Mouse (Mus musculus) layer of hippocampus, postnatal 25 days (tissue): ENCODE data around the gene Haus3. TPM values are rescaled to one million over a fixed set of nuclear protein-coding genes. Genes with fewer than 3 reads are reported as not detected.
A peak's percentile ranks its signal among the peaks of the same experiment; 100 is the strongest.

ENCODE experiments used
- DNase-seq, 2 experiments: peaks; one replicate each; pipeline ENCODE4 v3.0.0; 2022; ENCODE audit warnings: mixed read lengths in 2 of 2, low spot score in 1 of 2; ENCODE audit errors: extremely low spot score in 1 of 2
- total RNA-seq, 2 experiments: library from RNA; stranded (reverse); gene quantifications; 2 replicates each; pipeline ENCODE4 v1.2.3; 2021

The Haus3 gene
- total RNA-seq = 1 to 10 TPM; 5.6 to 5.7 TPM

DNA sequence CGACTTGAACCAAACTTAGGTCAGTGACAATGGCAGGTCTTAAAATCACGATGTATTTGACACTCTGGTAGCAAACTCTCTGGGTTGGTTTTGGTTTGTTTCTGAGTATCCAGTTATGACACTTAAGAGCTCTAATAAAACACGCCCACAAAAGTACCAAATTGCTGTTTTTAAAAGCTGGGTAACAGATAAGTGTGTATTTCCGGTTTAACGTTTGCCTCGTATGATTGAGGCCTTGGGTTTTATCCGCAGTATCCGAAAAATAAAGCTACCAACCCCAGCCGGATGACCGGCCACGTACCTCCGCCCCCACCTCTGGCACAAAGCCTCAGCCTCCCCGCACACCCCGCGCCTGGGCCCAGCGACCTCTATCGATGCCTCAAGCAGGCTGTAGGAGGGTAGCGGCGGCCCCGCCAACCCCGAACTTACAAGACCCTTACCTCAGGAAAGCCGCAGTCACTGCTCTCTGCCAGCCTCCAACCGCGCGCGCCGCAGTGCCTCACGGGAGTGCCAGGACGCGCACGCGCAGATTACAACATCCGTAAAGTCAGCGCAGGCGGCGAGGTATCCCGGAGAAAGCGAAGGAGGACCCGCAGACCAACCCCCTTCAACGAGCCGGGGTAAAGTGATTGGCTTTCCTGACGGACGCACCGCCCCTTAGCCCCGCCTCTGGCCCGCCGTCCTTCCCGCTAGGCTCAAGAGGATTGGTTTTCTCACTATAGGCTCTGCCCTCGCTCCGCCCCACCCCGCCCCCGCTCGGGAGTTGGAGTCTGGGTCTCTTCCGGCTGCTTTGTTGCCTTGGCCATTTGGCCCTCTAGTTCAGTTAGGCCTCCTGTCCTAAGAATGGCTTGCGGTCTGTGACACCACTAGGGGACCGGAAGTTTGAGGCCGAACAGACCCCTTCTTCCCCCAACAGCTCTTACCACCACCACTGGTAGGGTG lies at the start of gene Haus3, which contains the start of gene Poln:
Gene Haus3 (minus strand): TSS at position 578 of the 942 bp plus-strand sequence.
Gene Poln (minus strand): TSS at position 499 of the 942 bp plus-strand sequence.
- peak; percentile 88 to 93 for DNase-seq

DNA sequence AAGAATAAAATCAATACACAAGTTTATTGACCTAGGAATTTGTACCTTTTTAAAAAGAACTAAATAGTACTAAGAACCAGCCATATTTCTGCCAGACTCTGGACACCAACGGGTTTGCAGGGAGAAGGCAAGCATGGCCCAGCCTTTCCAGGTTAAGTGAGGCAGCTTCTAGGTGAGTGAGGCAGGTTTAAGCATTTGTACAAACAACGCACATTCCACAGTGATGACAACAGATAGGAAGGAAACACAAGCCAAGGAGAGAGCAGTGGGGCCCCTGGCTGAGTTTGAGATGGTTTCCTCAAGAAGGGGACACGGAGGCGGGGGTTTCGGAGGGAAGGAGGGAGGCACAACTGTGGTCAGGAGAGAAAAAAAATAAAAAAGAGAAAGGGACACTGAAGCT lies 49.3 kb upstream of the Haus3 start:
- DNase-seq = no peak

DNA sequence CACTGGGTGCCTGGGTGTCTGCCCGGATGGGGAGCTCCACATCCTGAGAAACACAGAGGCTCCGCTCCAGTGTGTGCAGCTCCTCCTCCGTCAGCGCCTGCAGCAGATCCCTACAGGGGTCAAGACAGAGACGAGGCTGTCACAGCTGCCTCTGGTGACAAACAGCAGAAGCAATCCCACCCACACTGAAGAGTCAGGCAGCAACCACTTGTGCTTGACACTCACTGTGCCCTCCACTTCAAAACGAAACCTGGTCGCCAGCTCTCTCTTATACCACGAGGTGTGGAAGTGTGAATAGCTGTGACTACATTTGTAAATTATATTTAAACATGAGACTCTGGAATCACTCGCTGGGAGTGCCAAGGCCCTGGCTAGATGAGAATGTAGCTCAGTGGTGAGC lies 48.4 kb upstream of the Haus3 start:
- no peak for DNase-seq

DNA sequence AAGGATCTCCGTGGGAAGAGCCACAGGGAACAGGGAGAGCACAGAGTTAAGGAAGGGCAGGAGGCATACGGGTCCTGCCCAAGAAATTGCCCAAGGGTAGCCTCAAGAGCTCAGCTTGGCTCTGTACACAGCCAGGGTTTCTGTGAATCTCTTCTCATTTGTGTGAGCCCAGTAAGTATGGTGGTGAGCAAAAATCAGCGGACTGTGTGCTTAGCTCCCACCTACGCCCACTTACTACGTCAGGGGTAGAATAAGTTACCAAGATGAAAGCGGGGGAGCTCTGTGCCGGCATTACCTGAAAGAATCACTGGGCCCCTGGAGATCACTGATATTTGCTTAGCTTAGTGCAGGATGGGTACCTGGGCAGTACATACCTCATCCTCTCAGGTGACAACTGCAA lies 46.7 kb upstream of the Haus3 start:
- no peak for DNase-seq

DNA sequence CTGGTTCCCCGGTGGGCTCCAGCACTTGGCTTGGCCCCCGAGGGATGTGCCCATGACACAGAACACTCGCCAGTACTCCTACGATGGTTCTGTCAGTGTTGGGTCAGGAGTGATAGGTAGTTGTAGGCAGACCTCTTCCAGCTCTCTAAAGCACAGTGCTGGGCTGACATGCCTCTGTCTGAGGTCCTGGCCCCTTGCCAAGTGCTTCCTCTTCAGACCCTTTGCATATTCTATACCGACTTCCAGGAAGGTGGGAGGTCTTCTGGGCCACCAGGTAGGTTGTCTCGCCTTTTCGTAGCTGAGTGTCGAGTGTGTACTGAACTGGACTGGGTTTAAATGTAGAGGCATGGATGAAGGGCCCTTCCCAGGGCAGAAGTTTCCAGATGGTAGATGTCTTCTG lies 44.3 kb upstream of the Haus3 start:
- no peak for DNase-seq

DNA sequence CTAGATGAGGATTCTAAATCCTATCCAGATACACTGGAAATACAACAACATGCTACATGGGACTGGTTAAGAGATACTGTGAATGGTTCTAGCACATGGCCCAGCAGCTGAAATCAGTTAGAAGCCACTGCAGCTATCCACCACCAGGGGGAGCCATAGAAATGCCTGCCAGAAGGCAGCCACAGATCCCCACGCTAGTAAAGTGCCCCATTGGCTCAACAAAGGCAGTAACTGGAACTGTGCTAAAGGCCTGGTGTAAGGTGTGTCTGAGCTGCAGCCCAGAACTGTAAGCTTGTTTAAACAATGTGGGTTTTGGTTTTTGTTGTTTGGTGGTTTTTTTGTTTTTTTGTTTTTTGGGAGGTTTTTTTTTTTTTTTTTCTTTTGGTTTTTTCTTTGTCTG lies 41.0 kb upstream of the Haus3 start:
- peak; percentile 47 to 76 for DNase-seq

DNA sequence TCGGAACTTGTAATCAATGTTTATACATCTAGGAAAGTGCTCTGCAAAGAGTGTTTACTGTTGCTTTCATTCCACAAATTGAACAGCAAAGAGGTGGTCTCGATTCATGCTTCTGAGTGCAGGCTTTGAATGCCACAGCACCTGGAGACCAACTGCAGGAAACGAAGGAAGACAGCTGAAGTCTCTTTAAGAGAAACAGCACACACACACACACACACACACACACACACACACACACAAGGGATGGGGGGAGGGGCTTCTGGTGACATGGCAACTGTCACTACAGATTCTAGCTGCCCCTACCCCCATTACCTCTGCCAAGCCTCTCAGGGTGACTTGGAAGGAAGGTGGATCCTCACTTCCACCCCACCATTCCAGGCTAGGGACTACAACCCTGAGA lies 38.2 kb upstream of the Haus3 start:
- DNase-seq = no peak

DNA sequence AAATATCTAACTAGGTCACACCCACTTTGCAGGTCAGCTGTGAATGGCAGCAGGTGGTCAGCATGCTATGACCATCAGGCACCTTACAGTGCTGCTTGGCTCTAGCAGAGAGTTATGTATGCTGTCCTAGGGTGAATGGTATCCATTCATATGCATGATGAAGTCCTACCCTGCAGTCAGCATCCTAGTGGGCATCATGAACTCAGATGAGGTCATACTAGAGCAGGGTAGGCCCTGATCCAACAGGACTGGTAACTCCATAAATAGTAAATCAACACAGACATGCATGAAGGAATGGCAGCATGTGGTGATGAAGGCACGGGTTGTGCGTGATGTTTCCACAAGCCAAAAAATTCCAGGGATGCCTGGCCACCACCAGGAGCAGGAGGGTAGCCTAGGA lies 36.5 kb upstream of the Haus3 start:
- DNase-seq = no peak

DNA sequence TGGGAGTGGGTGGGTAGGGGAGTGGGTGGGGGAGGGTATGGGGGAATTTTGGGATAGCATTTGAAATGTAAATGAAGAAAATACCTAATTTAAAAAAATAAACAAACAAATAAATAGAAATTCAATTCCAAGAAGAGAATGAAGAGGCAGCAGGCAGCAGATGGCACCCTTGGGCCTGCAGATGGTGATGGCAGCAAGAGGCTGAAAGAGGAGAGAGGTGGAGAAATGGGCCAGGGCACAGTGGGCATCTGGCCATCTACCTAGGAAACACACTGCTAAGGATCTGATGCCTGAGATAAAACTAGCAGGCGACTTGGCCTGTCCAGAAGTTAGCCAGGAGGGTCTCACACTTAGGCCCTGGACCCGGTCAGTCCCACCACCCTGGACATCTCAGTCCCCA lies 35.6 kb upstream of the Haus3 start:
- no peak for DNase-seq

DNA sequence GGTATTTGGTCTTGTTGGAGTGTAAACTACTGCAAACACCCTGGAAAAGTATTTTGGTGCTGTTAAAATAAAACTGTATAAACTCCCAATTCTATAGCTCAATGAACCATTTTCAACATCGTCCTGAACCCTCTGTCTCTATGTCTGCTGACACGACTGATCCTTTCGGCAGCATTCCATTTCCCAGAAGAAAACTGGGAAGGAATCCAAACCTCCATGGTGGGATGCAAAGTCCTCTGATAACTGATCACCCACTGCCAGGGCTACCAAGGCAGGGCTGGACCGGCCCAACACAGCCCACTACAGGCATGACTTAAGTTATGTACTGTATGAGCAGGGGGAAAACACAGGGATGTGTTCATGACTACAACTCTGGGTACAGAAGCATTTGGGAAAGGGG lies 32.7 kb upstream of the Haus3 start:
- DNase-seq = no peak

DNA sequence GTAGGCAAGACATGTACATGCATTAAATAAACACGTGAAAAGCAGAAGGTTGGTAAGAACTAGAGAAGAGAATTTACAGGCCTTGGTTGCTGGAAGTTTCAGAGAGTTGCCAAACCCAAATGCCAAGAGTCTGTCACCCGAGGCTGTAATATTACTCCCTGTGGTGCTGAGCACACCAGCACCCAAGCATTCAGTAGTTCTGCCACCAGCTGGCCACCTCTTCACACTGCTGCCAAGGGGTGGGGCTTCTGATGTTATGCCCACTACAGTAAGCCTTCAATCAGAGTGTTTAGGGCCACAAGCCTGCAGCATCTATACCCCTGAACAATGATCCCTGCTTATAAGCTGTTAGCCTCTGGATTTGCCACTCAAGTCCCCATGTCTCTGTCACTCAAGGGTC lies 32.1 kb upstream of the Haus3 start:
- no peak for DNase-seq

DNA sequence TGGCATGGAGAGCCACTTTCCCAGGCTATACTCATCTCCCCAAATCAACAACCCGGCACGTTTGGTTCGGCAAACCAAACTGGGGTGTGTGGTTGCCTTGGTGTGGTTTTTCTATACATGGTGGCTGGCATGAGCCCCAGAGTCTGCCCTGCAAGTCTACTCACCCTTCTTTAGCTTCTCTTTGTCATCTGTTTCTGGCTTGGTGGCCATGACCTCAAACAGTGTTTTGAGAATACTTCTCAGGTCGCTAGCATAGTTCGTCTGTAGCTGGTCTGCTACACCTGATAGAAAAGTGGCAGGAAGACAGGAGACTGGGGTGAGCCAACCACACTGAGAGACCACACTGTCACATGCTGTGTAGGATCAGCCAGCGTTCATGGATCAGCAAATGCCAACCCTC lies 29.3 kb upstream of the Haus3 start:
- DNase-seq = no peak

DNA sequence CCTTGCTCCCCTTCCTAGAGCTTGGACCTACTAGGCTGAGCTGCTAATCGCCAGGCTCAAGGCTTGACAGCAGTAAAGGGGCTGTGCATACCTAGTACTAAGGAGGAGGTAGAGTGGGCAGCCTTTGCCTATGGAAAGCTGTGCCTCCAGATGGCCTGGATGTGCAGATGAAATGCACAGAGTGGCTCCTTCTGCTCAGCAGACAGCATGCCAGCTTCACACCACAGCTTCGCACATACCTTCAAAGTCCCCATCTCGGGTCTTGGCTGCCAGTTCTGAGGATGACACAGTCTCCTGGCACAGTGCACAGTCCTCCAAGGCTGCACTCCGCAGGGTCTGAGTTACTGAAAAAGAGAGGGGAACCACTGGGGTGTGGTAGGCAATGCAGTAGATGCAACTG lies 27.9 kb upstream of the Haus3 start:
- peak in 1 of 2 experiments; percentile 48 for DNase-seq

DNA sequence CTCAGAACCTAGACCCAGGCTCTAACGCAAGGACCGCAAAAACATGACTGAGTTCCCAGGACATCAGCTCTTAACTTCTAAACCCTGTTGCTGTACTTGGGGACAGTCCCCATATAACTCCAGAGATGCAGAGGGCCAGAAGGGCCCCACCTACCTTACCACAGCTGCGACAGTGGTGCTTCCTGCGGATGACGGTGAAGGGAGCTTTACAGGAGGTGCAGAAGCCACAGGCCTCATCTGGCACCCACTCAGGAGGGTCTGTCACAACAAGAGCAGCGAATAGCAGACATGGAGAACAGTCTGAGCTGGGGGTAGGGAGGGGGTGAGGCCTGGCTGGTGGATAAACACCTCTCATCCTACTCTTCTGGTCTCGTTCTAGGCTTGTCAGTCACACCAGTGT lies 27.1 kb upstream of the Haus3 start:
- DNase-seq = no peak

DNA sequence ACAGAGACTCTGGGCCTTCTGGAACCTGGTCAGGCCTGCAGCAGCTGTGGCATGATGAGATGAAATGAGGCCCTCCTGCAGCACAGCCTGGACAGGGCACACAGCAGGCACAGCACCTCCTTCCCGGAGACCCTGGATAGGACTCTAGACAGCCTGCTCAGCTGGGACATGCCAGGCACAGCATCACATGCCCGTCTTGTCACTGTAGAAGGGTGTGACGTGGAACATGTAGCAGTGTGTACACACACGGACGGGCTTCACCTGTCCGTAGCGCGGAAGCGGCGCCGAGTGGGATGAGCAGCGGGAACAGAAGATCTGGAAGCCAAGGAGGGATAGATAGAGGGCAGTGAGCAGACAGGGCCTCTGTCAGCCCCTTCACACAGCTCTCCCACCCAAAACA lies 26.5 kb upstream of the Haus3 start:
- DNase-seq = no peak

DNA sequence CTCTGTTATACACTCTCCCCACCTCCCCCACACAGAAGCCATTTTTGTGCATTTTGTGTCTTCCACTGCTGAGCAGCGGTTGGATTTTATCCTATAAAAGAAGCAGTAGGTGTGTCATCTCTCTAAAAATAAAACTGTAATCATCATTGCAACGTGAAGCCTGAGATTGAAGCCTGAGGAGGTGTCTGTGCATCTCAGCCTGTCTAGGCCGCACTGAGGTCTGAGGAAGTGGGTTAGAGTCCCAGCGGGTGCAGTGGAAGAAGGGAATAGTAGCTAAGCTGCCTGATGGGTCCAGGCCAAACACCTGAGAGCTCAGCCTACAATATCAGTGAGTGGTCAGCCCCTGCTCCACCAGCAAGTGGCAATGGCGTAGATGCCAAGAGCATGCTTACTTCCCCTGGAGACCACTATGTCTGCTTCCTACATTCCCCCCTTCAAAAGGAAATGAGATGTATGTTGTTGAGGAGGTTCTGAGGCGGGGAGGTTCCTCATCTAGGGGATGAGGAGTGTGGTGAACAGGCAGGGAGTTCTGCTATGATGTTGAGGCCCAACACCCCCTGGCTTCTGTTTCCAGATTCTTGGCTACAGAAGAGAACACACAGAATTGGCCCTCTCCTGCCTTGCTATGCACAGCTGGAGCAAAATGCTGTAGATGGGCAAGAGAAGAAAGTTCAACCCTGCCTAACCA lies 25.8 kb upstream of the Haus3 start:
- no peak for DNase-seq

DNA sequence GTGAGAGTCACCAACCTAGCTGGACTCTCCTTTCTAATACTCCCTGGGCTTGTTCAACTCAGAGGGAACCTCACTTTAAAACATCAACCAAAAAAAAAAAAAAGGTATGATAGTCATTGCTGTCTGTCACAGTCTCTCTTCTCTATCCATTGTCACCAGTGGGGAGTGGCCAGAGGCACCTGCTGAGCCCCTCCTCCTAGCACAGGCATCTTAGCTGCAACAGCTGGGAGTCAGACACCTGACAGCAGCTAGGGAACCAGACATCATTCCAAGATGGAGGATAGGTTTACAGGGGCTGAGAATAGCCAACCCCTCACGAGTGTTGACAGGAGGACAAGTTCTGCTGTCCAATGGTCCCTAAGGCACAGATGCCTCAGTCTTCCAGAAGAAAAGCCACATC lies 25.1 kb upstream of the Haus3 start:
- DNase-seq = no peak

DNA sequence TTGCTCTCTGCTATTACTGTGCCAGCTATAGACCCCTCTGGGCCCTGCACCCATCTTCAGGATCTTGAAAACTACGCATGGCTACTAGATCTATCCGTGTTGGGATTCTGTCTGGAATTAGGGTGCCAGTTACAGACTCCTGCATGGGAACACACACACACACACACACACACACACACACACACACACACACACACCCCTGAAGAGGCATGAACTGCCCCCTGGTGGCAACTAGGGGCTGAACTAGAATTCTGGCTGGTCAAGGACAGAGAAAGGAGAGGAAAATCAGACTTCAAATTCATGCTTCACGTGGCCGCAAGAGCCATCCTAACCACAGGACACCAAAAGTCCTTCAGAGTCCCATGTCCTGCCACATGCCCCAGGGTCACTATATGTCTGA lies 22.5 kb upstream of the Haus3 start:
- peak in 1 of 2 experiments; percentile 35 for DNase-seq

DNA sequence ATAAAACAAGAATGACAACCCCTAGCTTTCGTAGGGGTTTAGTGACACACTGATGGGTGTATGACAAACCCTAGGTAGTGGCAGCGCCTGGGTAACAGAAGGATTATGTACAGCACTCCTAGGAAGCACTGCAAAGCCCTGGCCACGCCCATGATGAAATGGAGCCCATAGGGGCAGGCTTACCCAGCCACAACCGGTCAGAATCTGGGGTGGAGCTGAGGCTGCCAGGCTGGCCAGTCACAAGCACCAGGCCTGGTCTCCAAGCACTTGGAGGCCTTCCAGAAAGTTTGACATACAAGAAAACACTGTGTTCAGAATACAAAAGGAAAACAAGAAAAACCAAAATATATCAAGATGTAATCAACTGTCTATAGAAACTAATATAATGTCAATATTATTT lies 21.7 kb upstream of the Haus3 start:
- no peak for DNase-seq

DNA sequence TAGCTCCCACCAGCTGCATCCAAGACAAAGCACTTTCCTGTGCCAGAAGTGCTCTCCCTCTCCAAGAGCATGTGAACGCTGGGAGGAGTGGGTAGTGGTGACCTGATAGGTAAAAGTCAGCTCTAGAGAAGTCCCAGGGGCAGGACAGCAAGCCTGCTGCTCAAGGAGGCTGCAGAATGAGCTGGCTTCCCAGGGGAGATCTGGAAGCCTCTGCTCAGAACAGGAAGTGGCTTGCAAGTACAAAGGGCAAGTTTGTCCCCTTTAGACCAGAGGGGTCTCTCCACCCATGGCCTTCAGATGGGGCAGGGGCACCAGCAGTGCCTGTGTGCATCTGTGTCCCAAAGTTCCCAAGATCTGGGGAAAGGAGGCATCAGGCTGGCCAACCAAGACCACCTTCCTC lies 20.2 kb upstream of the Haus3 start:
- DNase-seq = no peak

DNA sequence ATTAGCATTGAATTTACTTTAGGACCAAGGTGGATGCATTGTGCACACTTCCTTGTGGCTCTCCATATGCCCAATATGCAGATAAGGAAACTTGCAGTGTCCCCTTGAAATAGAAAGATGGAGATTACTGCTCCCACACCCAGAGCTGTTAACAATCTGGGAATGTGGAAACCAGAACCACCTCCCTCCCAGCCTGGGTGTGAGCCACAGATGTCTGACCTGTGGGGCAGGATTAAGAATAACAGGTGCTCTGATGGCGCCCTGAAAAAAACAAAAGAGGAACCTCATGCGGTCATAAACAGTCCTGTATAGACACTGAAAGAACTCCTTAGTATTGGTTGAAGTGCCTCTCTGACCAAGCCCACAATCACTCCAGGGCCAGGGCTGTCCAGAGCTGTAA lies 19.5 kb upstream of the Haus3 start:
- DNase-seq = no peak
